Mouse (Mus musculus): ENCODE data around the gene Hspa13.

The Hspa13 gene

GRCm38 (mm10) chr16:75766388-75767249, at the start of gene Hspa13:
Gene Hspa13, minus strand, starts transcription at chr16:75767104.
- under 1% methylated on average over 51 of the region's 51 CpGs for WGBS

DNA sequence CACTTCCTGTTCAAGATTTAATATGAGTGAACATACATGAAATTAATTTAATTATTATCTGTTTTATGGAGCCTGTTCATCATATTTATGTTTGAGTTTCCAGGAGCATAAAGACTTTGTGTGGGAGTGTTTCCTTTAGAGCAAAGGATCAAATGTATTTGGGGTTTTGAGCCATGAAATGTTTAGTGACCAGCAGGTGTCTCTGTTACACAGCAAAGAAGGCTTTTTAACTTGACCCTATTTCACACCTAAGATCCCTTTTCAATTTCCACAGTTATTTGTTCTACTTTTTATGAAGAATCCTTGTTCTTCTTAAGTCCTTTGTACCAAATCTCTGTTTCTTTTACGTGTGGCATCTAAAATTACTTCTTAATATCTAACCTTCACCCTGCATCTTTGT, 12.4 kb upstream of the Hspa13 start:
- 39% methylated on average over 1 of the region's 1 CpGs for WGBS

- WGBS = 66% methylated on average over 10 of the region's 10 CpGs
These were observed 6.3 kb upstream of the Hspa13 start for GRCm38 (mm10) chr16:75773222-75773621.

- WGBS = 9% methylated on average over 21 of the region's 21 CpGs
These were observed 522 bp upstream of the Hspa13 start for GRCm38 (mm10) chr16:75767250-75768002.

DNA sequence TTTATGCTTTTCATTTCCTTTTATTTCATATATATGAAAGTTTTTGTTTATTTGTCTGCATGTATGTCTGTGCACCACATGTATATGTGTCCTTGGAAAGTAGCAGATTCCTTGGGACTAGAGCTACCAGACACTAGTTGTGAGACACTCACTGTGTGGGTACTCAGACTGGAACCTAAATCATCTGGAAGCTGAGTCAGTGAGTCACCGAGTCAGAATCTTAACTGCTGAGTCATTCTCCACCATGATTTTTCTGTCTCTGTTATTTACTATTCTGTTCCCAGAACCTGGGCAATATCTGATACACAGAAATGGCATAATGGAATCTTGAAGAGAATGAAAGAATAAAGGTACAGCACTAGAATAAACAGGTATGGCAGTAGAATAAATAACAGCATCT, 14.0 kb downstream of the Hspa13 start:
- WGBS = 39% methylated on average over 1 of the region's 1 CpGs

DNA sequence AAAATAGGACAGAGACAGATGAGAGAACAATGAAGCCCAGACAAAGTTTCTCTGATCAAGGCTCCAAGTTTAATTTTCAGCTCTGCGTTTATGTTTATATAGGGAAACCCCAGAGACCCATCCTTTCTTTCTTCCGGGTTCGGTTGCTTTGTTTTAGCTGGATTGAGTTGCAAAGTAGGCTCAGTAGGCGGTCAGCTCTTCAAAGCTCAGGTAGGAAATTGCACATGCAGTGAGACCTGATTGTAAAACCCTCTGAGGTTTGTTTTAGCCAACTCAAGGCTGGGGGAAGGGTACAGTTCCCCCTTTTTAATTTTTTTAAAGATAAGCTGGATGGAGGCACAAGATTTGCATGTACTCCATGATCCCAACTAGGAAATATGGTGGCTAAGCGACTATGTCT, 16.8 kb downstream of the Hspa13 start:
- WGBS = 63% methylated on average over 5 of the region's 5 CpGs

- WGBS = 86% methylated on average over 1 of the region's 1 CpGs
These were observed 18.0 kb downstream of the Hspa13 start for GRCm38 (mm10) chr16:75748926-75749325.

- WGBS = 62% methylated on average over 3 of the region's 3 CpGs
These were observed 22.9 kb downstream of the Hspa13 start for GRCm38 (mm10) chr16:75744014-75744413.

- 72% methylated on average over 2 of the region's 2 CpGs for WGBS
These were observed 49.3 kb downstream of the Hspa13 start for GRCm38 (mm10) chr16:75717405-75718173.

DNA sequence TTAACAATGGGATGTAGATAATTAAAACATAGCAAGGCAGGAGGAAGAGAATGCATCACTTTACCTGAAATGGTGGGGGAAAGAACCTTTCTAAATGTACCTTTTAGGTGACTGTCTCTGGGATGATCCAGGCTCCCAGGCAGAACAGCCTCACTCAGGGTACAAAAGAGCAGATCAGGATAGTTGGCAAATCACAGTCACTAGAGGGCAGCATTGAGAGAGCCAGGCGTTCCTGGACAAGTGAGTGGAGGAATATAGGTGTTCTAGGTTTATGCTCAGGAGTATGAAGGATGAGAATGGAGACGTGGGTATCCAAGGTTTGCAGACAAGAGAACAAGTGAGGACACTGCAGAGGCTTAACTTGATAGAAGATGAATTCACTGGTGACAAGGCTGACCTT, 70.7 kb downstream of the Hspa13 start:
- WGBS = 17% methylated on average over 2 of the region's 2 CpGs
